Mouse (Mus musculus): ENCODE data around the gene Rhox11. TPM values are rescaled to one million over a fixed set of nuclear protein-coding genes. Genes with fewer than 3 reads are reported as not detected.

Rhox11 gene
- total and polyA plus RNA-seq, 3 experiments, result not detected

- Histone ChIP-seq H3K4me3 (ENCODE audit: control insufficient read depth in 1 of 2, insufficient read depth in 1 of 2, low read depth in 2 of 2, low read length in 2 of 2) (no peak within 1 kb of the TSS), H3K79me2 (ENCODE audit: control insufficient read depth, insufficient read depth, low read length, poor library complexity) (no peaks in the 10 kb centered on the region), H3K9ac (ENCODE audit: control insufficient read depth, low read depth, low read length, poor library complexity, severe bottlenecking) (no peak within 1 kb of the TSS), H3K27me3 (ENCODE audit: control insufficient read depth in 1 of 2, insufficient read depth in 2 of 2, low read length in 2 of 2) (no peaks in the 10 kb centered on the region), H3K4me1 (ENCODE audit: control insufficient read depth in 1 of 2, insufficient read depth in 2 of 2, low read length in 2 of 2) (no peaks in the 10 kb centered on the region), H3K27ac (ENCODE audit: control insufficient read depth, low read depth, low read length) (no peak within 1 kb of the TSS), H3K36me3 (ENCODE audit: control insufficient read depth in 1 of 2, insufficient read depth in 2 of 2, low read length in 2 of 2) (no peaks in the 10 kb centered on the region), H3K9me3 (replicated peaks; ENCODE audit: insufficient read depth, low read length) (no peaks in the 10 kb centered on the region)
- TF ChIP-seq GABPA (IDR thresholded peaks at IDR 0.05; ENCODE audit: low read depth, low read length) (no peak), MYC (IDR thresholded peaks at IDR 0.05; ENCODE audit: low read depth, low read length) (no peak), POLR2A (IDR thresholded peaks at IDR 0.05; ENCODE audit: control insufficient read depth in 1 of 2, insufficient read depth in 1 of 2, low read depth in 1 of 2, low read length in 2 of 2, poor library complexity in 1 of 2) (no peak), MEF2A (IDR thresholded peaks at IDR 0.05; ENCODE audit: extremely low read depth, insufficient replicate concordance, low read depth, low read length, poor library complexity, severe bottlenecking) (no peak), CTCF (IDR thresholded peaks at IDR 0.05 in 2 of 3, conservative IDR thresholded peaks at IDR 0.05 in 1 of 3; ENCODE audit: control insufficient read depth in 1 of 3, insufficient read depth in 1 of 3, low read depth in 2 of 3, low read length in 3 of 3, poor library complexity in 1 of 3, severe bottlenecking in 1 of 3) (no peak), MXI1 (IDR thresholded peaks at IDR 0.05; ENCODE audit: low read depth, low read length) (no peak), MAZ (IDR thresholded peaks at IDR 0.05; ENCODE audit: low read depth, low read length) (no peak), JUND (IDR thresholded peaks at IDR 0.05; ENCODE audit: low read depth, low read length) (no peak), SIN3A (IDR thresholded peaks at IDR 0.05; ENCODE audit: low read length) (no peak), TAL1 (IDR thresholded peaks at IDR 0.05; ENCODE audit: low read length) (no peak), MAX (IDR thresholded peaks at IDR 0.05; ENCODE audit: low read length) (no peak), POLR2AphosphoS5 (IDR thresholded peaks at IDR 0.05; ENCODE audit: borderline replicate concordance, low read depth, low read length) (no peak), TBP (IDR thresholded peaks at IDR 0.05; ENCODE audit: low read depth, low read length) (no peak), ZNF384 (IDR thresholded peaks at IDR 0.05; ENCODE audit: low read depth, low read length) (no peak), MAFK (IDR thresholded peaks at IDR 0.05; ENCODE audit: borderline replicate concordance, low read depth, low read length) (no peak), UBTF (IDR thresholded peaks at IDR 0.05; ENCODE audit: borderline replicate concordance, insufficient read depth, low read depth, low read length) (no peak), RCOR1 (IDR thresholded peaks at IDR 0.05; ENCODE audit: low read depth, low read length) (no peak), BHLHE40 (IDR thresholded peaks at IDR 0.05; ENCODE audit: borderline replicate concordance, low read depth, low read length) (no peak), NRF1 (IDR thresholded peaks at IDR 0.05; ENCODE audit: insufficient read depth, low read depth, low read length, poor library complexity, severe bottlenecking) (no peak), ZC3H11A (IDR thresholded peaks at IDR 0.05; ENCODE audit: low read depth, low read length) (no peak)
- DNase-seq (ENCODE audit: low read depth, low spot score), result no peak
Measured at GRCm38 (mm10) chrX:38120982-38121381, 36.0 kb upstream of the Rhox11 start, which contains the start of gene Rhox13. Gene Rhox13, plus strand, starts transcription at chrX:38121219.

- H3K9me3 ChIP-seq (replicated peaks; ENCODE audit: insufficient read depth, low read length), result no peaks in the 10 kb centered on the region
- no peak within 1 kb of the TSS for H3K9ac ChIP-seq (ENCODE audit: control insufficient read depth, low read depth, low read length, poor library complexity, severe bottlenecking)
- no peak within 1 kb of the TSS for H3K27ac ChIP-seq (ENCODE audit: control insufficient read depth, low read depth, low read length)
- DNase-seq (ENCODE audit: low read depth, low spot score), result no peak
- no peaks in the 10 kb centered on the region for H3K4me1 ChIP-seq (ENCODE audit: control insufficient read depth in 1 of 2, insufficient read depth in 2 of 2, low read length in 2 of 2)
- TF ChIP-seq USF1 (IDR thresholded peaks at IDR 0.05; ENCODE audit: low read depth, low read length) (no peak), MEF2A (IDR thresholded peaks at IDR 0.05; ENCODE audit: extremely low read depth, insufficient replicate concordance, low read depth, low read length, poor library complexity, severe bottlenecking) (no peak)
- no peaks in the 10 kb centered on the region for H3K27me3 ChIP-seq (ENCODE audit: control insufficient read depth in 1 of 2, insufficient read depth in 2 of 2, low read length in 2 of 2)
- no peak within 1 kb of the TSS for H3K4me3 ChIP-seq (ENCODE audit: control insufficient read depth in 1 of 2, insufficient read depth in 1 of 2, low read depth in 2 of 2, low read length in 2 of 2)
- no peaks in the 10 kb centered on the region for H3K36me3 ChIP-seq (ENCODE audit: control insufficient read depth in 1 of 2, insufficient read depth in 2 of 2, low read length in 2 of 2)
- no peaks in the 10 kb centered on the region for H3K79me2 ChIP-seq (ENCODE audit: control insufficient read depth, insufficient read depth, low read length, poor library complexity)
Measured at GRCm38 (mm10) chrX:38110807-38111206, 25.9 kb upstream of the Rhox11 start, which contains the start of gene Rhox12. Gene Rhox12, minus strand, starts transcription at chrX:38110907.

Measured in MEL (cell line).